Mouse (Mus musculus): ENCODE results near the gene Olfr1286. TPM values are rescaled to one million over a fixed set of nuclear protein-coding genes. Genes with fewer than 3 reads are reported as not detected.

Olfr1286 gene
- polyA plus RNA-seq (2021; fragmentation: Nextera tagmentation): not detected in 2 replicates
- long read RNA-seq, experiment 1: 0 reads
- long read RNA-seq, experiment 2: 0 reads

DNA sequence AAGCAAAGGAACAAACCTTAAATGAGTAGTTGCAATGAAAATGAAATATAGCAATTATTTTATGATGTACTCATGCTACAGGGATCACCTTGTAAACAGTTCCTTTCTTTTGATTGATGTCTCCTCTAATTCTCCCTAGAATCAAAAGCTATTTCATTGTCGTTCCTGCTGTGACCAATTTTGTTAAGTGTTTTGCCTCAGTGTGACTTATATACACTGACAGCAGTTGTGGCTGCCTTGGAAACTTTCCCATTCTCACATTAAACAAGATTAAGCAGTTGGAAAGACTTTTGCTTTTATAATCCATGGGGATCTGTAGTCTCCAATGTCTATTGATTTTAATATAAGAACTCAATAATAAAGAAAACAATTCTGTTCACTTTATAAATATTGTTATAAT, at the start of gene Olfr1286:
Gene Olfr1286 (minus strand): TSS at position 185 of the 400 bp plus-strand sequence.

DNA sequence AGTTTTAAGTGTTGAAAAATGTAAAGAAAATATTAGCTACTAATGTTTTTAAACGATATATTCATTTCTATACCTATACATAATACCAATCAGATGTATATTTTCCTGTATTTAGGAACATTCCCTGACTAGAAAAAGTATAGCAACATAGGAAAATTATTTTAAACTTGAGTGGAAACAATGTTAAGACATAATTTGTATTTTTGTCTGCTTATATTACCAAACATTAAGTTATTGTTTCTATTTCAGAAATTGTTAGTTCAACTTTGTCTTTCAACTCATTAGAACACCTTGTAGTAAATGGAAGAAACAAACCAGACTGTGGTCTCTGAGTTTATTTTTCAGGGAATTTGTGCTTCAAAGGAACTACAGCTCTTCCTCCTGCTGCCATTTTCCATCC, 25.9 kb upstream of the Olfr1286 start, which contains the start of gene Olfr1287:
Gene Olfr1287 (plus strand): TSS at position 301 of the 400 bp plus-strand sequence.

DNA sequence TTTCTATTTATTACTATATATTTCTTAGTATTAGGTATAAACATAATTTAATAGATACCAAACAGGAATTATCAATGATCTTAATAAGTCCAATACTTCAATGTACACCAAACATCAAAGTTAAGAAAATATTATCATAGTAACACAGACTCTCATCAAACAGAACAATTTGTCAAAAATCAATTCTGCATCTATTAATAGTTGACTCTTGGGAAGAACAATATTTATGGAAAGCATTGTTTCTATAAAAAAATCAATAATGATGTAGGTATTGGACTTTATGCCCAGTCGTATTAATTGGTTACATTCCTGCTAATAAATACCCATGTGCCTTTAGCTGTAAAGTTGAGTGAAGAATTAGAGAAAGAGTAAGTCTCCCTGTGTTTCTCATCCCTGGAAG, 47.7 kb downstream of the Olfr1286 start, which contains the start of gene Olfr1284:
Gene Olfr1284 (plus strand): TSS at position 301 of the 400 bp plus-strand sequence.

Other genes with a start within 250 kb of the Olfr1286 start
- gene 4930430A15Rik, start 193.5 kb downstream of the Olfr1286 start, polyA plus RNA-seq (2021; fragmentation: Nextera tagmentation): not detected in 2 replicates
- gene Olfr1275, start 187.8 kb downstream of the Olfr1286 start, polyA plus RNA-seq (2021; fragmentation: Nextera tagmentation): not detected in 2 replicates
- not detected in 2 replicates for gene Olfr1276, start 168.6 kb downstream of the Olfr1286 start, polyA plus RNA-seq (2021; fragmentation: Nextera tagmentation)
- not detected in 2 replicates for gene Olfr1277, start 149.0 kb downstream of the Olfr1286 start, polyA plus RNA-seq (2021; fragmentation: Nextera tagmentation)
- gene Olfr1278, start 133.0 kb downstream of the Olfr1286 start, polyA plus RNA-seq (2021; fragmentation: Nextera tagmentation): not detected in 2 replicates
- not detected in 2 replicates for gene Olfr1279, start 122.5 kb downstream of the Olfr1286 start, polyA plus RNA-seq (2021; fragmentation: Nextera tagmentation)
- not detected in 2 replicates for gene Olfr1280, start 109.1 kb downstream of the Olfr1286 start, polyA plus RNA-seq (2021; fragmentation: Nextera tagmentation)
- gene Olfr1281, start 96.6 kb downstream of the Olfr1286 start, polyA plus RNA-seq (2021; fragmentation: Nextera tagmentation): not detected in 2 replicates
- not detected in 2 replicates for gene Olfr1282, start 87.0 kb downstream of the Olfr1286 start, polyA plus RNA-seq (2021; fragmentation: Nextera tagmentation)
- not detected in 2 replicates for gene Olfr1283, start 56.3 kb downstream of the Olfr1286 start, polyA plus RNA-seq (2021; fragmentation: Nextera tagmentation)
- not detected in 2 replicates for gene Olfr1284, start 47.6 kb downstream of the Olfr1286 start, polyA plus RNA-seq (2021; fragmentation: Nextera tagmentation)
- gene Olfr1287, start 26.0 kb upstream of the Olfr1286 start, polyA plus RNA-seq (2021; fragmentation: Nextera tagmentation): not detected in 2 replicates
- not detected in 2 replicates for gene Olfr1288, start 51.0 kb upstream of the Olfr1286 start, polyA plus RNA-seq (2021; fragmentation: Nextera tagmentation)
- not detected in 2 replicates for gene Olfr1289, start 57.7 kb upstream of the Olfr1286 start, polyA plus RNA-seq (2021; fragmentation: Nextera tagmentation)
- gene Olfr1290, start 70.7 kb upstream of the Olfr1286 start, polyA plus RNA-seq (2021; fragmentation: Nextera tagmentation): not detected in 2 replicates
- not detected in 2 replicates for gene Olfr1291-ps1, start 74.1 kb upstream of the Olfr1286 start, polyA plus RNA-seq (2021; fragmentation: Nextera tagmentation)
- not detected in 2 replicates for gene Olfr1293-ps, start 102.1 kb upstream of the Olfr1286 start, polyA plus RNA-seq (2021; fragmentation: Nextera tagmentation)
- gene Olfr1294, start 117.2 kb upstream of the Olfr1286 start, polyA plus RNA-seq (2021; fragmentation: Nextera tagmentation): not detected in 2 replicates
- gene Olfr1295, start 146.6 kb upstream of the Olfr1286 start, polyA plus RNA-seq (2021; fragmentation: Nextera tagmentation): not detected in 2 replicates
- 0.01 TPM in 1 of 2 replicates, not detected in the other for gene Olfr1297, start 203.4 kb upstream of the Olfr1286 start, polyA plus RNA-seq (2021; fragmentation: Nextera tagmentation)
- not detected in 2 replicates for gene Olfr1298, start 226.1 kb upstream of the Olfr1286 start, polyA plus RNA-seq (2021; fragmentation: Nextera tagmentation)
- gene Olfr1299, start 238.3 kb upstream of the Olfr1286 start, polyA plus RNA-seq (2021; fragmentation: Nextera tagmentation): not detected in 2 replicates